Mouse (Mus musculus) stomach, embryonic 15.5 days (tissue): ENCODE measurements around the gene Dnah5. TPM values are rescaled to one million over a fixed set of nuclear protein-coding genes. Genes with fewer than 3 reads are reported as not detected.
"Not testable (repeated sequence)": the region's sequence is repeated elsewhere in the genome, so short reads cannot be mapped to it uniquely, and the experiment has no call there.

Experiments
- ATAC-seq: fragments of 200-750 bp; cut with Nextera tagmentation; 2 replicates; pipeline ENCODE4 v1.8.0; 2017; ENCODE audit warnings: low read depth, moderate number of reproducible peaks, moderate TSS enrichment; ENCODE audit not compliant: insufficient read depth, low FRiP score
- H3K27ac ChIP-seq: fragments of 300-500 bp; sonication (generic); 2 replicates; pipeline ENCODE4 v1.5.1; 2015; ENCODE audit warnings: mild to moderate bottlenecking, inconsistent platforms
- H3K27me3 ChIP-seq: fragments of 300-500 bp; sonication (generic); replicated peaks from 2 replicates; pipeline ENCODE4 v1.6.1; 2015; ENCODE audit warnings: inconsistent platforms
- H3K36me3 ChIP-seq: fragments of 300-500 bp; sonication (generic); 2 replicates; pipeline ENCODE4 v1.6.1; 2015; ENCODE audit warnings: inconsistent platforms
- H3K4me1 ChIP-seq: fragments of 300-500 bp; sonication (generic); 2 replicates; pipeline ENCODE4 v1.6.1; 2015; ENCODE audit warnings: inconsistent platforms
- H3K4me2 ChIP-seq: fragments of 300-500 bp; sonication (generic); 2 replicates; pipeline ENCODE4 v1.6.1; 2015; ENCODE audit warnings: mild to moderate bottlenecking, inconsistent platforms
- H3K4me3 ChIP-seq: fragments of 300-500 bp; sonication (generic); replicated peaks from 2 replicates; pipeline ENCODE4 v1.5.1; 2015; ENCODE audit warnings: inconsistent platforms
- H3K9ac ChIP-seq: fragments of 300-500 bp; sonication (generic); 2 replicates; pipeline ENCODE4 v1.6.1; 2015; ENCODE audit warnings: inconsistent platforms
- H3K9me3 ChIP-seq: fragments of 300-500 bp; sonication (generic); 2 replicates; pipeline ENCODE4 v1.6.1; 2016; ENCODE audit warnings: inconsistent platforms
- WGBS: fragments of 180-500 bp; shearing (Covaris S2); methylation state at CpG from one replicate; pipeline ENCODE4 v1.1.7; 2015; 5-methylcytosine and 5-hydroxymethylcytosine counted together
- polyA plus RNA-seq: library from polyadenylated mRNA; unstranded; fragments of >200 nt; fragmentation: Nextera tagmentation; extraction: Ambion mirVana; gene quantifications from 2 replicates; pipeline ENCODE4 v1.2.1, GENCODE M21; 2015

The Dnah5 gene
- polyA plus RNA-seq, 1 experiment from 2014 or later: 0.01 TPM

- H3K4me3 ChIP-seq: no peak overlapping the region
- ATAC-seq: no peak
- H3K27me3 ChIP-seq: no peaks in the 10 kb centered on the region
- no peaks in the 10 kb centered on the region for H3K9me3 ChIP-seq
- 71% methylated on average over 1 of the region's 1 CpGs for WGBS
- no peak overlapping the region for H3K9ac ChIP-seq
- H3K36me3 ChIP-seq: no peaks in the 10 kb centered on the region
- H3K4me2 ChIP-seq: no peak overlapping the region
- no peaks in the 10 kb centered on the region for H3K4me1 ChIP-seq
- H3K27ac ChIP-seq: no peak overlapping the region
Measured at GRCm38 (mm10) chr15:28398472-28398871, 194.9 kb downstream of the Dnah5 start.

GRCm38 (mm10) chr15:28399258-28399657 lies 195.7 kb downstream of the Dnah5 start:
- no peaks in the 10 kb centered on the region for H3K27me3 ChIP-seq
- no peaks in the 10 kb centered on the region for H3K4me1 ChIP-seq
- ATAC-seq: no peak
- H3K9me3 ChIP-seq: no peaks in the 10 kb centered on the region
- 57% methylated on average over 8 of the region's 8 CpGs for WGBS
- no peak overlapping the region for H3K9ac ChIP-seq
- H3K27ac ChIP-seq: no peak overlapping the region
- H3K36me3 ChIP-seq: no peaks in the 10 kb centered on the region
- no peak overlapping the region for H3K4me3 ChIP-seq
- H3K4me2 ChIP-seq: no peak overlapping the region

DNA sequence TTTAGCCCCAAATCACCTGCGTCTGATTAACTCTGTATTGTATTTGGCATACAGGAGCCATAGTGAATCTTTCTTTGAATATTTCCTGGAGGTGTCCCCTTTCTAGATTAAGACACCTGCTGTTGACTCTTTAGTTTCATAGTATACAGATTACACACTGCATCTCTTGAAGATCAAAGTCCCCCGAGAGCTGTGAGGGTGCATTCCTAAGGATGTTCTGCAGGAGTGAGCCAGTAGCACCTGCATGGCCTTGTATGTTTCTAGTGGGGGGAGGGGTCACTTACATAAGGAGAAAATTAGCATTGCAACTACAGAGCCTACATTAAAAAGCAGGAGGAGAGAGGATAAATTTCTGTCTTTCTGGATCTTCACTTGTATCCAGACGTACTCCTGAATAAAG lies 201.1 kb downstream of the Dnah5 start:
- ATAC-seq: no peak
- Histone ChIP-seq H3K27me3 (no peaks in the 10 kb centered on the region), H3K4me3 (no peak overlapping the region), H3K4me1 (no peaks in the 10 kb centered on the region), H3K36me3 (no peaks in the 10 kb centered on the region), H3K9me3 (no peaks in the 10 kb centered on the region), H3K4me2 (no peak overlapping the region), H3K9ac (no peak overlapping the region), H3K27ac (no peak overlapping the region)
- WGBS: 67% methylated on average over 3 of the region's 3 CpGs

- Histone ChIP-seq H3K4me3 (no peak overlapping the region), H3K27me3 (no peaks in the 10 kb centered on the region)
- no peak for ATAC-seq
Measured at GRCm38 (mm10) chr15:28405136-28405535, 201.6 kb downstream of the Dnah5 start.

GRCm38 (mm10) chr15:28439702-28440101 lies 236.2 kb downstream of the Dnah5 start:
- no peaks in the 10 kb centered on the region for H3K36me3 ChIP-seq
- H3K4me2 ChIP-seq: no peak overlapping the region
- H3K4me3 ChIP-seq: no peak overlapping the region
- no peak overlapping the region for H3K9ac ChIP-seq
- WGBS: 83% methylated on average over 4 of the region's 4 CpGs
- no peaks in the 10 kb centered on the region for H3K9me3 ChIP-seq
- no peaks in the 10 kb centered on the region for H3K27me3 ChIP-seq
- H3K4me1 ChIP-seq: no peaks in the 10 kb centered on the region
- no peak for ATAC-seq
- no peak overlapping the region for H3K27ac ChIP-seq

More at GRCm38 (mm10) chr15:28405136-28405535, 201.6 kb downstream of the Dnah5 start:
- no peak overlapping the region for H3K27ac ChIP-seq
- no peak overlapping the region for H3K9ac ChIP-seq
- WGBS: 51% methylated on average over 2 of the region's 2 CpGs
- no peaks in the 10 kb centered on the region for H3K36me3 ChIP-seq
- H3K4me1 ChIP-seq: no peaks in the 10 kb centered on the region
- no peak overlapping the region for H3K4me2 ChIP-seq
- no peaks in the 10 kb centered on the region for H3K9me3 ChIP-seq

GRCm38 (mm10) chr15:28444494-28444893 lies 240.9 kb downstream of the Dnah5 start:
- H3K9me3 ChIP-seq: no peaks in the 10 kb centered on the region
- no peak overlapping the region for H3K4me3 ChIP-seq
- H3K27ac ChIP-seq: no peak overlapping the region
- 93% methylated on average over 4 of the region's 4 CpGs for WGBS
- ATAC-seq: no peak
- no peak overlapping the region for H3K4me2 ChIP-seq
- no peaks in the 10 kb centered on the region for H3K27me3 ChIP-seq
- H3K36me3 ChIP-seq: no peaks in the 10 kb centered on the region
- H3K4me1 ChIP-seq: no peaks in the 10 kb centered on the region
- no peak overlapping the region for H3K9ac ChIP-seq

DNA sequence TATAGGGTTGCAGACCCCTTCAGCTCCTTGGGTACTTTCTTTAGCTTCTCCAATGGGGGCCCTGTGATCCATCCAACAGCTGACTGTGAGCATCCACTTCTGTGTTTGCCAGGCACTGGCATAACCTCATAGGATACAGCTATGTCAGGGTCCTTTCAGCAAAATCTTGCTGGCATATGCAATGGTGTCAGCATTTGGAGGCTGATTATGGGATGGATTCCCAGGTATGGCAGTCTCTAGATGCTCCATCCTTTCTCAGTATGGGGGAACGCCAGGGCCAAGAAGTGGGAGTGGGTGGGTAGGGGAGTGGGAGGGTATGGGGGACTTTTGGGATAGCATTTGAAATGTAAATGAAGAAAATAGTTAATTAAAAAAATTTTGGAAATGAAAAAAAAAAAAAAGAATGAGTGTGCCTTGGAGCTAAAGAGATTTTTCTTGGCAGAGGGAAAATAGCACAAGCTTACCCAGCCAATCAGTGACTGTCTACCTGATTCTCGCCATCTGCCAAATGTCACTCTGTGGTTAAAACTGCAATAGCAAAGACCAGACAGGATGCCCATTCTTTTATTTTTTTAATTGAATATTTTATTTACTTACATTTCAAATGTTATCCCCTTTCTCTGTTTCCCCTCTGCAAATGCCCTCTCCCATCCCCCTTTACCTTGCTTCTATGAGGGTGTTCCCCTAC lies 257.7 kb downstream of the Dnah5 start:
- H3K4me1 ChIP-seq, H3K4me3 ChIP-seq, ATAC-seq, H3K9me3 ChIP-seq, H3K36me3 ChIP-seq, H3K27ac ChIP-seq, H3K4me2 ChIP-seq, H3K9ac ChIP-seq, H3K27me3 ChIP-seq: not testable (repeated sequence)
- 83% methylated on average over 2 of the region's 2 CpGs for WGBS

- H3K27me3 ChIP-seq: no peaks in the 10 kb centered on the region
- 91% methylated on average over 3 of the region's 3 CpGs for WGBS
- no peaks in the 10 kb centered on the region for H3K4me1 ChIP-seq
- H3K36me3 ChIP-seq: no peaks in the 10 kb centered on the region
- H3K4me2 ChIP-seq: no peak overlapping the region
- H3K4me3 ChIP-seq: no peak overlapping the region
- no peak for ATAC-seq
- no peaks in the 10 kb centered on the region for H3K9me3 ChIP-seq
- no peak overlapping the region for H3K9ac ChIP-seq
- no peak overlapping the region for H3K27ac ChIP-seq
Measured at GRCm38 (mm10) chr15:28466591-28467247, 263.2 kb downstream of the Dnah5 start.

- H3K4me2 ChIP-seq: no peak overlapping the region
- H3K27me3 ChIP-seq: no peaks in the 10 kb centered on the region
- H3K9me3 ChIP-seq: no peaks in the 10 kb centered on the region
- H3K36me3 ChIP-seq: no peaks in the 10 kb centered on the region
- no peak overlapping the region for H3K27ac ChIP-seq
- no peak overlapping the region for H3K9ac ChIP-seq
- WGBS: 54% methylated on average over 6 of the region's 6 CpGs
- no peaks in the 10 kb centered on the region for H3K4me1 ChIP-seq
- no peak overlapping the region for H3K4me3 ChIP-seq
- ATAC-seq: no peak
Measured at GRCm38 (mm10) chr15:28473749-28474390, 270.3 kb downstream of the Dnah5 start.

- no peak overlapping the region for H3K4me2 ChIP-seq
- no peak overlapping the region for H3K4me3 ChIP-seq
- H3K27ac ChIP-seq: no peak overlapping the region
- no peaks in the 10 kb centered on the region for H3K9me3 ChIP-seq
- no peak for ATAC-seq
- no peak overlapping the region for H3K9ac ChIP-seq
- no peaks in the 10 kb centered on the region for H3K4me1 ChIP-seq
- H3K36me3 ChIP-seq: no peaks in the 10 kb centered on the region
- no peaks in the 10 kb centered on the region for H3K27me3 ChIP-seq
- WGBS: 44% methylated on average over 4 of the region's 4 CpGs
Measured at GRCm38 (mm10) chr15:28502820-28503219, 299.3 kb downstream of the Dnah5 start.

DNA sequence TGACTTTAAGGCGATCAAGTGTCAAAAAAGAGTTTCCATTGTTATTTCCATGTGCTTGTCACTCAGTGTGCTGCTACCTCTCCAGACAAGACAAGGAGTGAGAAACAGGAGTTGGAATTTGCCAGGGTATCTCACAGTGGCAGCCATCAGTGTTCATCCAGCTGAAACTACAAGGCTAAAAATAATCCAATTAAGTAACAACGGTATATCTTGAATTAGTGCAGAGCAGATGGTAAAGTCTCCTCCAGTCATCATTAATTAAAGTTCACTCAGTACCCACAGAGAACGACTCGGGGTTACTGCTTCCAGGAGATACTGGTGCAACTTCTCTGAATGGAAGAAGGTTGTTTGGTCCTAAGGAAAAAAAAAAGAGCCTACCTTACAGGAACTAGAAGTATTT lies 311.6 kb downstream of the Dnah5 start:
- no peak overlapping the region for H3K4me2 ChIP-seq
- H3K27me3 ChIP-seq: no peaks in the 10 kb centered on the region
- H3K4me1 ChIP-seq: no peaks in the 10 kb centered on the region
- WGBS: 62% methylated on average over 4 of the region's 4 CpGs
- no peaks in the 10 kb centered on the region for H3K9me3 ChIP-seq
- no peak overlapping the region for H3K4me3 ChIP-seq
- H3K36me3 ChIP-seq: no peaks in the 10 kb centered on the region
- no peak overlapping the region for H3K27ac ChIP-seq
- ATAC-seq: no peak
- H3K9ac ChIP-seq: no peak overlapping the region
